Mouse (Mus musculus) thymus, adult 2 months (tissue): ENCODE measurements around the gene Rit1. TPM values are rescaled to one million over a fixed set of nuclear protein-coding genes. Genes with fewer than 3 reads are reported as not detected.
A peak's percentile ranks its signal among the peaks of the same experiment; 100 is the strongest.

Source experiments
- DNase-seq: peaks from one replicate; pipeline ENCODE4 v3.0.0; 2021
- H3K27ac ChIP-seq: fragments of 200-500 bp; 2 replicates; pipeline ENCODE4 v1.5.1; 2012; ENCODE audit warnings: low read length, control low read depth; ENCODE audit not compliant: control insufficient read depth, insufficient read depth
- H3K27me3 ChIP-seq: fragments of 200-500 bp; 2 replicates; pipeline ENCODE4 v1.6.1; 2012; ENCODE audit warnings: mild to moderate bottlenecking, low read length, moderate library complexity, mixed read lengths; ENCODE audit not compliant: control insufficient read depth, insufficient read depth
- H3K36me3 ChIP-seq: fragments of 200-500 bp; 2 replicates; pipeline ENCODE4 v1.6.1; 2012; ENCODE audit warnings: mild to moderate bottlenecking, low read length, moderate library complexity; ENCODE audit not compliant: control insufficient read depth, insufficient read depth
- H3K4me1 ChIP-seq: fragments of 200-500 bp; replicated peaks from 2 replicates; pipeline ENCODE4 v1.6.1; 2012; ENCODE audit warnings: low read length; ENCODE audit not compliant: control insufficient read depth, insufficient read depth
- H3K4me3 ChIP-seq: fragments of 200-500 bp; 2 replicates; pipeline ENCODE4 v1.5.1; 2012; ENCODE audit warnings: mild to moderate bottlenecking, low read length, control low read depth, moderate library complexity; ENCODE audit not compliant: control insufficient read depth, insufficient read depth
- CTCF ChIP-seq: fragments of 200-500 bp; IDR thresholded peaks from 2 replicates; pipeline ENCODE4 v1.5.1; 2012; ENCODE audit warnings: mild to moderate bottlenecking, control low read depth, low read length, moderate library complexity, borderline replicate concordance; ENCODE audit not compliant: control insufficient read depth, poor library complexity, insufficient read depth; ENCODE audit errors: extremely low read depth
- POLR2A ChIP-seq: fragments of 200-500 bp; IDR thresholded peaks from 2 replicates; pipeline ENCODE4 v1.6.1; 2012; ENCODE audit warnings: mild to moderate bottlenecking, low read length, control low read depth, moderate library complexity; ENCODE audit not compliant: control insufficient read depth, poor library complexity, insufficient read depth; ENCODE audit errors: extremely low read depth
- WGBS: fragments of 180-500 bp; shearing (Covaris S2); methylation state at CpG from one replicate; pipeline ENCODE4 v1.1.7; 2018; 5-methylcytosine and 5-hydroxymethylcytosine counted together
- polyA plus RNA-seq: library from polyadenylated mRNA; depleted of rRNA; stranded (reverse); fragments of >200 nt; gene quantifications from 2 replicates; pipeline ENCODE4 v1.2.3, GENCODE M21; 2012

The Rit1 gene
- polyA plus RNA-seq, 1 experiment = 44.5 TPM

DNA sequence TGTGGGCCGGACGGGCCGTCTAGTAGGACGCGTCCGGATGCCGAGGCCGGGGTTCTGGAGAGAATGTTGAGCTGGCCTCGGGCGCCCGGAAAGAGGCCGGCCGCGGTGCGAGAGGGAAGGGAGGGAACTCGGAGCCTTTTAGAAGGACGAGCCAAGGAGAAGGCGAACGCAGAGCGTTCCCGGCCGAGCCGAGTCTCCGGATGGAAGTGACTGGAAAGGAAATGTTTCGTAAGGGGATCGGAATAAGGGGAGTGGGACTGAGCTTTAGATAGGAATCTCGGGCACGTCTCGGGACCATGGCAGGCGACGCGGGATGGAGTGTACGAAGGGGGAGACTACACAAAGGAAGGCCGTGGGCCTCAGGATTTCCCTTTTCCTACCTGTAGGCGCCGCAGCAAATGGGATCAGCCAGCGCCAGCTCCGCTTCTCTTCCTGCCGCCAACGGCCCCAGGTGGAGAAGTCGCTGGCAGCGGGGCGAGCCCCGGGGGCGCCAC is 30.6 kb upstream of the Rit1 start:
- H3K4me3 ChIP-seq = peak overlapping the region; percentile 74
- H3K27ac ChIP-seq = peak overlapping the region; percentile 38
- H3K27me3 ChIP-seq = no peaks in the 10 kb centered on the region
- TF ChIP-seq CTCF = no peak
- no peak for TF ChIP-seq POLR2A
- H3K36me3 ChIP-seq = peaks cover 28% of the 10 kb centered on the region
- DNase-seq = peak; percentile 39
- H3K4me1 ChIP-seq = peaks cover 5% of the 10 kb centered on the region
- under 1% methylated on average over 45 of the region's 45 CpGs for WGBS

DNA sequence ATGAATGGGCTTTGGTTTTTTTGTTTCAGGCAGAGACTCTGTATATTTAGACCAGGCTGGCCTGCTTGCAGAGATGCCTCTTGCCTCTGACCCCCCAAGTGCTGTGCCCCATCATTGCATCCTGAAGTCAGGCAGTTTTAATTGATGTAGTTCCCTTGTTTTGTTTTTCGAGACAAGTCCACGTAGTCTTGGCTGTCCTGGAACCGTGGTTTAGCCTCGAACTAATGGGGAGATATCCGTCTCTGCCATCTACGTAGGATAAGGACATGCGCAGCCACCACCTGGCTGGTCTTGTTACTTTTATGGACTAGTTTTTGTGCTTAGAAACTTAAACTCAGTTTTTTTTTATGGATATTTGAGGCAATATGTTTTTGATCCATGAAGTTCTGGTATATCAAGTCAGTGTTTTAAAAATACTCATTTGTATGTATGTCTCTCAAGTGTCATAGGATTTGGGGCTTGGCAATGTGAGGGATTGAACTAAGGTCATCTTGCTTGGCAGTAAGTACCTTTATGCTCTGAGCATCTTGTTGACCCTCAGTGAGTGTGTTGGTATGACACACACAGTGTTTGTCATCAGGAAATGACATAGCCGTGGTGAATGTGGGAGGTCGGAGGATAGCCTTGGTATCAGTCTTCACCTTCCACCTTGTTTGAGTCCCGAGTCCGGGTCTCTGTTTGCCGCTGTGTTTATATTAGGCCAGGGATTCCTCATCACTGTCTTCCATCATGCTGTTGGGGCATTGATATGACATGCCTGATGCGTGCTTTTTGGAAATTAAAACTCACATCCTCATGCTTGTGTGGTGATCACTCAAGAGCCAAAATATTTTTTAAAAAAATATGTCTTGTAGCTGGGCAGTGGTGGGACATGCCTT is 29.7 kb upstream of the Rit1 start:
- H3K36me3 ChIP-seq = peaks cover 37% of the 10 kb centered on the region

DNA sequence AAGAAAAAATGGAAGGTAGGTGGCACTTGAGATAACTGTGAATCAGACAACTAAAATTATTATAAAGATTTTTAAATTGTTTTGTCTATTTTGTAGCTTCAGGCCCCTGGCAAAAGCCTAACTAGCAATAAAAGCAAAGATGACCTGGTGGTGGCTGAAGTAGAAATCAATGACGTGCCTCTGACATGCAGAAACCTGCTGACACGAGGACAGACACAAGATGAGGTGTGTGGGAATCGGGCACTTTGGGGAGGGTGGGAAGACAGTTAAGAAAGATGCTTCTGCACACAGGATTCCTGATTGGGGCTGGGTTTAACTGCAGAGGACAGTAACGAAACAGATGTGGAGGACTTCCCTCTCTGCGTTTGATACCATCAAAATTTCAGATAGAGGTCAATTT is 27.6 kb upstream of the Rit1 start:
- Histone ChIP-seq H3K27me3 (no peaks in the 10 kb centered on the region), H3K27ac (no peak overlapping the region), H3K36me3 (peaks cover 55% of the 10 kb centered on the region), H3K4me3 (no peak overlapping the region), H3K4me1 (peaks cover 5% of the 10 kb centered on the region)
- WGBS = 90% methylated on average over 5 of the region's 5 CpGs
- no peak for DNase-seq
- TF ChIP-seq CTCF = no peak
- TF ChIP-seq POLR2A = no peak

More for the DNA sequence above, 29.7 kb upstream of the Rit1 start:
- WGBS = 46% methylated on average over 13 of the region's 13 CpGs
- TF ChIP-seq POLR2A (no peak), CTCF (no peak)
- H3K27ac ChIP-seq = no peak overlapping the region
- no peak for DNase-seq
- H3K27me3 ChIP-seq = no peaks in the 10 kb centered on the region
- H3K4me1 ChIP-seq = peaks cover 5% of the 10 kb centered on the region
- peak overlapping the region; percentile 74 for H3K4me3 ChIP-seq

DNA sequence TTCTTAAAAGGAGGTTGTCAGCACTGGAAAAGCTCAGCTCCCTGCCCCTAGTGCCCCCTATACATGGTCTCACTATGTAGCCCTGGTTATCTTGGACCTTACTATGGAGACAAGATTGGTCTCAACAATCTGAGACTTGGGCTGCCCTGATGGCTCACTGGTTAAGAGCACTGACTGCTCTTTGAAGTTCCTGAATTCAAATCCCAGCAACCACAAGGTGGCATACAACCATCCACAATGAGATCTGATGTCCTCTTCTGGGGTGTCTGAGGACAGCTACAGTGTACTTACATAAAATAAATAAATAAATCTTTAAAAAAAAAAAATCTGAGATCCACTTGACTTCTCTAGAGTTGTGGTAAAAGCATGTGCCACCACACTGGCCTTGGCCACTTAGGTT is 21.1 kb upstream of the Rit1 start:
- Histone ChIP-seq H3K27me3 (no peaks in the 10 kb centered on the region), H3K4me1 (no peaks in the 10 kb centered on the region), H3K36me3 (peaks cover 96% of the 10 kb centered on the region), H3K4me3 (no peak overlapping the region), H3K27ac (no peak overlapping the region)
- no peak for DNase-seq
- TF ChIP-seq POLR2A = no peak
- TF ChIP-seq CTCF = no peak

DNA sequence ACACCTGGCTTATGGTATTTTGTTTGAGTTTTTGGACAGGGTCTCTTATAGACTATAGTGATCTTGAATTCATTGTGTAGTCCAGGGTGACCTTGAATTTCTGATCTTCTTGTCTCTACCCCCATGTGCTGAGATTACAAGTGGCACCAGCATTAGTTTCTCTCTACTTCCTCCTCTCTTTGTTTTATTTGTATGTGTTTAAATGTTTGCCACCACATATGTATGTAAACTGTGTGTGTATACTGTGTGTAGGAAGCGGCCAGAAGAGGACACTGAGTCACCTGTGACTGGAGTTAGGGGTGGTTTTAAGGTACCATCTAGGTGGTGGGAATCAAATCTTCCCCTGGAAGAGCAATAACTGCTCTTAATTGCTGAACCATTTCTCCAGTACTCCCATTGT is 18.6 kb upstream of the Rit1 start:
- Histone ChIP-seq H3K27me3 (no peaks in the 10 kb centered on the region), H3K4me3 (no peak overlapping the region), H3K36me3 (peaks cover 97% of the 10 kb centered on the region), H3K4me1 (no peaks in the 10 kb centered on the region), H3K27ac (no peak overlapping the region)
- TF ChIP-seq POLR2A (no peak), CTCF (no peak)
- DNase-seq = no peak
- WGBS = 97% methylated on average over 1 of the region's 1 CpGs

DNA sequence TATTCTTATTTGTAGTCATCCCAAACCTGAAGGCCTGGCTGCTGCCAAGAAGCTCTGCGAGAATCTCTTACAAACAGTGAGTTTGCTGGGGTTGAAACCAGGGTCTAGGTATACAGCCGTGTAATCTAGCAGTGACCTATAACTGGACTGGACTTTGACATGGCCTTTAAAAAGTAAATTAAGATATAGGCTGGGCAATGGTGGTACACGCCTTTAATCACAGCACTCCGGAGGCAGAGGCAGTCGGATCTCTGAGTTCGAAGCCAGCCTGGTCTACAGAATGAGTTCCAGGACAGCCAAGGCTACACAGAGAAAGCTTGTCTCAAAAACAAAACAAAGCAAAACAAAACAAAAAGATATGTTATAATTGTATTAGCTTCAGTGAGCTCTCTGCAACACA is 17.8 kb upstream of the Rit1 start:
- no peak overlapping the region for H3K4me3 ChIP-seq
- H3K27me3 ChIP-seq = no peaks in the 10 kb centered on the region
- H3K27ac ChIP-seq = no peak overlapping the region
- DNase-seq = no peak
- H3K4me1 ChIP-seq = no peaks in the 10 kb centered on the region
- peaks cover 97% of the 10 kb centered on the region for H3K36me3 ChIP-seq
- WGBS = 96% methylated on average over 6 of the region's 6 CpGs
- TF ChIP-seq CTCF (no peak), POLR2A (no peak)

DNA sequence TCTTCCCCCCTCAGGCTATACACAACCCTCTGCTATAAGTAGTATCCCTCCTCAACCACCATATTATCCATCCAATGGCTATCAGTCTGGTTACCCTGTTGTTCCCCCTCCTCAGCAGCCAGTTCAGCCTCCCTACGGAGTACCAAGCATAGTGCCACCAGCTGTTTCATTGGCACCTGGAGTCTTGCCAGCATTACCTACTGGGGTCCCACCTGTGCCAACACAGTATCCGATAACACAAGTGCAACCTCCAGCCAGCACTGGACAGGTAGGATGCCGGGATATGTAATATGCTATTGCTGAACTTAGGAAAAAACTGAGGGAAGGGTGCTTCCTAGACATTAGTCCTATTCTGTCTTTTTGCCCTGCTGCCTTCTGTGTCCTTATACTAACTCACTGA is 16.4 kb upstream of the Rit1 start:
- TF ChIP-seq CTCF (no peak), POLR2A (no peak)
- WGBS = 97% methylated on average over 3 of the region's 3 CpGs
- H3K27ac ChIP-seq = no peak overlapping the region

More for the DNA sequence above, 16.4 kb upstream of the Rit1 start:
- Histone ChIP-seq H3K4me3 (no peak overlapping the region), H3K27me3 (no peaks in the 10 kb centered on the region), H3K36me3 (peaks cover 97% of the 10 kb centered on the region), H3K4me1 (no peaks in the 10 kb centered on the region)
- DNase-seq = no peak
